Mouse (Mus musculus) spleen, adult 2 months (tissue): Measurements from ENCODE around the gene D10Wsu102e.

Experiments used
- CTCF ChIP-seq: fragments of 200-500 bp; IDR thresholded peaks from 2 replicates; pipeline ENCODE4 v1.5.1; 2011; ENCODE audit warnings: mild to moderate bottlenecking, inconsistent platforms; ENCODE audit not compliant: insufficient read depth, insufficient read length, insufficient replicate concordance; ENCODE audit errors: extremely low read depth
- POLR2A ChIP-seq: fragments of 200-500 bp; IDR thresholded peaks from 2 replicates; pipeline ENCODE4 v1.6.1; 2011; ENCODE audit warnings: low read depth, low read length, inconsistent platforms

DNA sequence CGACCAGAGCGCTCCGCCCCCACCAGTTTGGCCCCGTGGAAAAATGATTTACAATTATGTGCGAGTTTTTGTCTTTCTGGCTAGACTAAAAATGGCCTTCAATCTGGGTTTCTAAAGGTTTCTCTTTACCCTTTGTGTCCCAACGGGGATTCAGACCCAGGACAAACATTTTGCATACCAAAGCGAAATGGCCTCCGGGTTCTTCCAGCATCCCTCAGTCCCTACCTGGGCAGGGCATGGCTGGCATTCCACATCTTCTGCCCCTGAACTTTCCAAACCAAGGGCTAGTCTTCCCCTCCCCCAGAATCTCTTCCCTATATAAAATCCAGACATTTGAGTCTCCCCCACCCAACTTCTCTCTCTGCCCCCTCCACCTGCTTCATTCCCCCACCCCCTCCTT is 153.7 kb downstream of the D10Wsu102e start:
- TF ChIP-seq CTCF (no peak), POLR2A (no peak)
